Mouse (Mus musculus): ENCODE measurements around the gene Crybg2. TPM values are rescaled to one million over a fixed set of nuclear protein-coding genes. Genes with fewer than 3 reads are reported as not detected.

Gene Crybg2
- polyA plus RNA-seq, 1 experiment from 2014 or later, result 7.8 TPM

DNA sequence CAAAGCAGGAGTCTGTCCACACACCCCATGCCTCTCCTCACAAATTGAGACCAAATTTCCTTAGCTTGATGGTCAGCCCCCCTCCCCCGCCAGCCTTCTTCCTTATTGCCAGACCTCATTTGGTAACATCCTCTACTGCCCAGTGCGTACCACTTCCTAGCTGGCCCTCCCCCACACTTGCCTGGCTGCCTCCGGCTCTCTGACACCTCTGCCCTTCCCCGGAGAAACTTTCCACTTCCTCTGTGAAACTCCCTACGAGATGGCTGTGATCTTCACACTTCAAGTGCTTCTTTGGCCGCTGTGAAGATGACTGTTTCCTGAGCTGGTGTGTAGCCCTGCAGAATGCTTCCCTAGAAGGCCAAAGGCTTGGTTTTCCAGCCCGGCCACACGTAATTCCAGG lies 38.0 kb downstream of the Crybg2 start:
- no peak for ATAC-seq (ENCODE audit: insufficient number of reproducible peaks, insufficient read depth, low FRiP score, low TSS enrichment, low read depth)
- no peaks in the 10 kb centered on the region for H3K36me3 ChIP-seq
- no peak overlapping the region for H3K27ac ChIP-seq
- H3K9me3 ChIP-seq, result no peaks in the 10 kb centered on the region
- no peak overlapping the region for H3K4me2 ChIP-seq
- WGBS, result 50% methylated on average over 8 of the region's 8 CpGs
- no peaks in the 10 kb centered on the region for H3K27me3 ChIP-seq
- no peaks in the 10 kb centered on the region for H3K4me1 ChIP-seq
- H3K9ac ChIP-seq, result no peak overlapping the region
- H3K4me3 ChIP-seq, result no peak overlapping the region

DNA sequence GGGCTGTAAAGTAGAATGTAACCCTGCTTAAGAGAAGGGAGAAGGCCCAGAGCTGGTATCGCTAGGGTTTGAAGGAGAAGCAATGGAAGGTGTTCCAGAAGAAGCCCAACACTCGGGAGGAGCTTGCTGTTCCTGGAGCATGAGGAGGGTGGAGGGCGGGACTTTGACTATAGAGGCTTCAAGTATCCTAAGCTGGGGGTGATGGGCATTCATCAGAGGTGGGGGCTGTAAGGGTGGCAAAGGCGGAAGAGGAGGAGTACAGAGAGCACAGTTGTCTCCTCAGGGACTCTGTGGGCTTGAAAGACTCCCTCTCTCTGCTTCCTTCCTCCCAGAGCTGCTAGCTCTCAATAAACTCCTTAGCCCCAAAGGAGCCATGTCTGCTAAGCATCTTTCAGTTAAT lies 39.6 kb downstream of the Crybg2 start:
- no peaks in the 10 kb centered on the region for H3K27me3 ChIP-seq
- no peaks in the 10 kb centered on the region for H3K4me1 ChIP-seq
- H3K4me2 ChIP-seq, result no peak overlapping the region
- H3K9me3 ChIP-seq, result no peaks in the 10 kb centered on the region
- H3K36me3 ChIP-seq, result no peaks in the 10 kb centered on the region
- ATAC-seq (ENCODE audit: insufficient number of reproducible peaks, insufficient read depth, low FRiP score, low TSS enrichment, low read depth), result no peak
- no peak overlapping the region for H3K27ac ChIP-seq
- no peak overlapping the region for H3K9ac ChIP-seq
- 76% methylated on average over 4 of the region's 4 CpGs for WGBS
- H3K4me3 ChIP-seq, result no peak overlapping the region

DNA sequence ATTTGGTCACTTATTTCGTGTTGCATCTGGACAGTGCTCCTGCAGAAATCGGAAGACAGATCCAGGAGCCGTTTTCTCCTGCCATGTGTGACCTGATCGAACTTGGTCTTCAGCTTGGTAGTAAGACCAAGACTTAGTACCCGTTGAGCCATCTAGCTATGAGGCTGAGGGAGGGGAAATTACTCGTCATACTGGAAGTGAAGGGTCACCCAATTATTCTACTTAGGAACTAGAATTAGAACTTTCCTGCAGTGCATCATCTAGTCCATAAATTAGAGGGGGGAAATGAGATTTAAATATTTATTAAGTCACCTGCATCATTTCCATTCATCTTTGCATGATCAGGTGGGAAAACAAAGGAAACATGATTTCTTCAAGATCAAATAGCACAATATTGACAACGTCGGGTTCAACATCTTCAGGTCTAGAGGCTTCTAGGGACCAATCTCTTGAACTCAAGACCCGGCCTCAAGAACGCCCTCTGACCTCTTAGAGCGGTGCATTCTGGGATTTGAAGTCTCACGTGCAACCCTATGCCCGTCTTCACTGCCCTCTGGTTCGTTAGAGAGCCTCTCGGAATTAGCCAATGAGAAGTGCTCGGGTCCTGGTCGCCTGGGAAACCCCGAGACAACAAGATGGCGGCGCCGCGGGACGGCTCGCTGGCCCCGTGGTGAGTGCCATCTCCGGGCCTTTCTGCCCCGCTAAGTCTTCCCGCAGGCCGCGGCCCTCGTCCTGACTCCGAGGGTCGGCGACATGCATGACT lies 41.5 kb downstream of the Crybg2 start, which contains the start of gene Ubxn11:
Ubxn11 (plus strand) TSS at position 592 of the 763 bp plus-strand sequence.
- 17% methylated on average over 34 of the region's 34 CpGs for WGBS
- Histone ChIP-seq H3K9me3 (no peaks in the 10 kb centered on the region), H3K27me3 (no peaks in the 10 kb centered on the region), H3K36me3 (no peaks in the 10 kb centered on the region), H3K4me3 (peak within 1 kb of the TSS; percentile 70), H3K27ac (no peak within 1 kb of the TSS), H3K4me1 (no peaks in the 10 kb centered on the region), H3K4me2 (peak within 1 kb of the TSS; percentile 70), H3K9ac (peak within 1 kb of the TSS; percentile 77)
- peak; percentile 90 for ATAC-seq (ENCODE audit: insufficient number of reproducible peaks, insufficient read depth, low FRiP score, low TSS enrichment, low read depth)

DNA sequence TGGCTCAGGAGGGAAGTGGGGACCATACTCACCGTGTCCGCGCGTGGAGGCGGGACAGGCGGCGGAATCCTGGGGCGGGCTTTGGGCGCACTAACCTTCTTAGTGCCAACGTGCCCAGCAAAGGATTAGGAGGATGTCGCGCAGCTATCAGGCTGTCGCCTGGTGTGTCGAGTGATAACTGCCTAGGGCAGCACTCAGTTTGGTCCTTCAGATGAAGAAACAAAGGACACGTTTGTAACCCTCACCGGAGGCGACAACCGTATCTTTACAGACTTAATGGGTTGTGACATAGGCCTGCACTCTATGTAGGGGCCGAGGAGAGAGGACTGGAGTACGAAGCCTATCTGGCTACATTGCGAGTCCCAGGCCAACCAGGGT lies 42.1 kb downstream of the Crybg2 start:
- no peaks in the 10 kb centered on the region for H3K9me3 ChIP-seq
- H3K27me3 ChIP-seq, result no peaks in the 10 kb centered on the region
- WGBS, result 2% methylated on average over 21 of the region's 21 CpGs
- ATAC-seq (ENCODE audit: insufficient number of reproducible peaks, insufficient read depth, low FRiP score, low TSS enrichment, low read depth), result no peak; the same call in 1 of the 2 replicates
- no peaks in the 10 kb centered on the region for H3K36me3 ChIP-seq
- H3K27ac ChIP-seq, result no peak overlapping the region
- peak overlapping the region; percentile 70 for H3K4me2 ChIP-seq
- no peaks in the 10 kb centered on the region for H3K4me1 ChIP-seq
- peak overlapping the region; percentile 77 for H3K9ac ChIP-seq
- H3K4me3 ChIP-seq, result peak overlapping the region; percentile 70

DNA sequence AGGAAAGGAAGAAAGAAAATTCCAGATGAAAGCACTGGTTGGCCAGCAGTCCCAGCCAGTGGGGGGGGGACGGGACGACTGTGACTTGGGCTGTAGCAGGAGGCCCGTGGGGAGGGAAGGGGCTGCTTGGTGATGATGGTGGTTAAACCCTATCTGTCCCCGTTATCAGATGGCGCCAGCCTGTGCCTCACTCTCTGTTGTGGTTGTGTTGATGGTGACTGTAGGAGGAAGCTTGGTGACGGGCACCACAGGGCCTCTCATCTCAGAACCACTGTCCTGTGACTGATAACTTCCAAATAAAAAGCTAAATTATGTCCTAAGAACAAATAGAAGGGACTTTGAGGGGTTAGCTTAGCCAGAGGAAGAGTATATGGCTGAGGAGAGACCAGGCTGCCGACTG lies 45.5 kb downstream of the Crybg2 start:
- Histone ChIP-seq H3K4me1 (no peaks in the 10 kb centered on the region), H3K4me3 (no peak overlapping the region), H3K9me3 (no peaks in the 10 kb centered on the region), H3K27ac (no peak overlapping the region), H3K36me3 (no peaks in the 10 kb centered on the region), H3K27me3 (no peaks in the 10 kb centered on the region), H3K4me2 (no peak overlapping the region), H3K9ac (no peak overlapping the region)
- no peak for ATAC-seq (ENCODE audit: insufficient number of reproducible peaks, insufficient read depth, low FRiP score, low TSS enrichment, low read depth)
- 75% methylated on average over 7 of the region's 7 CpGs for WGBS

DNA sequence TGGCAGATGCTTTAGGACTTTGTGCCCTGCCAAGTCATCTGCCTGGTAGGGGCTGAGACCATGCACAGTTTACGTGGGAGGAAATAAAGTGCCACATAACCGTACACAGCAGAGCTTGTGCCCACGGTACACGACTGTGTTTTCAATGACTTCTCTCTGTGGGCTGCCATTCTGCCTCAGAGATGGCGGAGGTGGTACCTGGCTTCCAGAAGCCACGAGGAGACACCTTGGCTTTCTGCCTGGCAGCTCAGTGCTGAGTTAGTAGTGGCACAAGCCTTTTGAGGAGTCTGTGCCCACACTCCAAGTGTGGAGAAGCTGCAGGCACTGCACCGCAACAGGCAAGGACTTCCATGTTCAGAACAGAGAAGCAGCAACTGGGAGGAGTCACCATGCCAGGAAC lies 47.1 kb downstream of the Crybg2 start:
- WGBS, result 83% methylated on average over 7 of the region's 7 CpGs
- Histone ChIP-seq H3K27me3 (no peaks in the 10 kb centered on the region), H3K36me3 (no peaks in the 10 kb centered on the region), H3K4me2 (no peak overlapping the region), H3K27ac (no peak overlapping the region), H3K4me3 (no peak overlapping the region), H3K9me3 (no peaks in the 10 kb centered on the region), H3K4me1 (no peaks in the 10 kb centered on the region), H3K9ac (peak overlapping the region; percentile 11; the same call in 1 of the 2 replicates)
- no peak for ATAC-seq (ENCODE audit: insufficient number of reproducible peaks, insufficient read depth, low FRiP score, low TSS enrichment, low read depth)

DNA sequence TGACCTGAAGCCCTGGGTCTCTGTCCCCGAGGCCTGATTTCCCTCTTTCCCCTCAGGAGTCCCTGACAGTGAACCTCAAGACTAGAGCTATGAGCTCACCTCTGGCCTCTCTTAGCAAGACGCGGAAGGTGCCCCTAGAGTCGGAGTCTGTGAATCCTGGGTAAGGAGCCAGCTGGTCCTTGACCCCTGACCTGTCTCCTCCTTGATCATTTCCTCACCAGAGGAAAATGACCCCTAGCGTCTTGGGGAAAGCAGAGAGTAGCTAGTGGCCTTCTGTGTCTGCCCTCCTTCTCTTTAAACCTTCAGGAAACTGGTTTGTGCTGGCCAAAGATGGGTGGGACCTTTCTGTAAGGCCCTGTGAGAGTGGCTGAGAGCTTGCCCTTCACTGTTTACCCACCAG lies 47.6 kb downstream of the Crybg2 start:
- Histone ChIP-seq H3K4me3 (no peak overlapping the region), H3K27me3 (no peaks in the 10 kb centered on the region), H3K4me1 (peaks cover 2% of the 10 kb centered on the region; the same call in 1 of the 2 replicates), H3K4me2 (no peak overlapping the region), H3K9ac (peak overlapping the region; percentile 11; the same call in 1 of the 2 replicates), H3K9me3 (no peaks in the 10 kb centered on the region), H3K27ac (no peak overlapping the region), H3K36me3 (no peaks in the 10 kb centered on the region)
- no peak for ATAC-seq (ENCODE audit: insufficient number of reproducible peaks, insufficient read depth, low FRiP score, low TSS enrichment, low read depth)
- WGBS, result 26% methylated on average over 5 of the region's 5 CpGs

GRCm38 (mm10) chr4:134110653-134111052 lies 50.0 kb downstream of the Crybg2 start:
- no peaks in the 10 kb centered on the region for H3K36me3 ChIP-seq
- 52% methylated on average over 3 of the region's 3 CpGs for WGBS
- no peak overlapping the region for H3K27ac ChIP-seq
- H3K4me3 ChIP-seq, result no peak overlapping the region
- ATAC-seq (ENCODE audit: insufficient number of reproducible peaks, insufficient read depth, low FRiP score, low TSS enrichment, low read depth), result no peak
- no peak overlapping the region for H3K9ac ChIP-seq
- H3K27me3 ChIP-seq, result no peaks in the 10 kb centered on the region
- no peaks in the 10 kb centered on the region for H3K9me3 ChIP-seq
- no peak overlapping the region for H3K4me2 ChIP-seq
- H3K4me1 ChIP-seq, result peaks cover 6% of the 10 kb centered on the region; the same call in 1 of the 2 replicates

DNA sequence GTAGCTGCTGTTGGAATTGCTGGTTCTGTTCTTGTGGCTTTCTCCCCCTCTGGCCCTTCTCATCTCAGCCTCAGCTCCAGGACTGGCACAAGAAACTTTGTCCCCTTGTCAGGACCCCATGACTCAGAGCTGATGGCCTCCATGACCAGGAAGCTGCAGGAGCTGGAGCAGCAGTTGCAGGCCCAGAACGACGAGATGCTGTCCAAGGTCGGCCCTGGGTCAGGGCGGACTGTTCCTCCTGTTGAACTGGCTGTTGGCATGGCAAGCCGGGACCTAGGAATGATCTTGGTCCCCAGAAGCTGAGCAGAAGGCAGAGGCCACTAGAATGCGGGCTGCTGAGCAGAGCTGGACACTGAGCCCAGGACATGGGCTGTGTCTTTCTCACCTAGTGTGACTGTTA lies 51.8 kb downstream of the Crybg2 start:
- Histone ChIP-seq H3K4me2 (no peak overlapping the region), H3K4me3 (no peak overlapping the region), H3K9ac (no peak overlapping the region), H3K4me1 (peaks cover 6% of the 10 kb centered on the region; the same call in 1 of the 2 replicates), H3K27ac (no peak overlapping the region), H3K36me3 (no peaks in the 10 kb centered on the region), H3K9me3 (no peaks in the 10 kb centered on the region), H3K27me3 (no peaks in the 10 kb centered on the region)
- no peak for ATAC-seq (ENCODE audit: insufficient number of reproducible peaks, insufficient read depth, low FRiP score, low TSS enrichment, low read depth)
- 71% methylated on average over 6 of the region's 6 CpGs for WGBS

GRCm38 (mm10) chr4:134113356-134113994 lies 52.9 kb downstream of the Crybg2 start:
- H3K27ac ChIP-seq, result no peak overlapping the region
- H3K9ac ChIP-seq, result peak overlapping the region; percentile 47; the same call in 1 of the 2 replicates
- WGBS, result 48% methylated on average over 10 of the region's 10 CpGs
- H3K4me2 ChIP-seq, result no peak overlapping the region
- H3K4me3 ChIP-seq, result no peak overlapping the region
- H3K27me3 ChIP-seq, result no peaks in the 10 kb centered on the region
- H3K4me1 ChIP-seq, result peaks cover 13% of the 10 kb centered on the region; the same call in 1 of the 2 replicates
- no peaks in the 10 kb centered on the region for H3K36me3 ChIP-seq
- no peaks in the 10 kb centered on the region for H3K9me3 ChIP-seq
- no peak for ATAC-seq (ENCODE audit: insufficient number of reproducible peaks, insufficient read depth, low FRiP score, low TSS enrichment, low read depth)

DNA sequence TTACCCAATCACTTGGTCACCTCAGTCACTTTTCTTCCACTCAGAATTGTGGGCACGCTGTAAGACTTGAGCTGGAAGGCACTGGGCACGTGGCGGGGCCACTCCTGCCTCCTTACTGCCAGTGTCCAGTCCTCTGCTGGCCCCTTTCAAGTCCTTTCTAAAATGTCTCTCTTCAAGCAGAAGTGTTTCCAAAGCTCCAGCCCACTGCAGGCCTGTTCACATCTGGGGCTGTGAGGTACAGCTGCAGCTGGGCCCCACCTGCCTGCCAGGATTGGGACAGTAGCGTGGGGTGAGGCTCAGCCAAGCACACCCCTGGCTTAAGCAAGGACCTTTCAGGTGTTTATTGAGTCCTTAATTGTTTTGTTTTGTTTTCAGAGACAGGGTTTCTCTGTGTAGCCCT lies 53.4 kb downstream of the Crybg2 start:
- Histone ChIP-seq H3K27ac (no peak overlapping the region), H3K4me1 (peaks cover 19% of the 10 kb centered on the region; the same call in 1 of the 2 replicates), H3K9ac (0 out of 2 replicates have a peak overlapping the region, but pooled peaks have one; percentile 47), H3K9me3 (no peaks in the 10 kb centered on the region), H3K4me3 (no peak overlapping the region), H3K4me2 (no peak overlapping the region), H3K27me3 (no peaks in the 10 kb centered on the region), H3K36me3 (no peaks in the 10 kb centered on the region)
- ATAC-seq (ENCODE audit: insufficient number of reproducible peaks, insufficient read depth, low FRiP score, low TSS enrichment, low read depth), result no peak
- WGBS, result 85% methylated on average over 4 of the region's 4 CpGs

All from embryonic facial prominence, embryonic 13.5 days (tissue).